Mouse (Mus musculus): ENCODE measurements at regions not wholly inside any gene's neighbourhood (a gene's known extent, or its start where the extent isn't known, plus 50 kb on each side); places are given as distances from the start of the nearest gene placed in this dataset.

- TF ChIP-seq GATA1 (IDR thresholded peaks at IDR 0.05; ENCODE audit: borderline replicate concordance, low read length), result no peak
- TF ChIP-seq CTCF (IDR thresholded peaks at IDR 0.05; ENCODE audit: low read depth, low read length), result no peak
Measured at GRCm38 (mm10) chr14:105483352-105484083, 225.1 kb downstream of the Ndfip2 start.
